Comparison of ENCODE assay signal across 8 mouse cellular contexts in the genomic region with DNA sequence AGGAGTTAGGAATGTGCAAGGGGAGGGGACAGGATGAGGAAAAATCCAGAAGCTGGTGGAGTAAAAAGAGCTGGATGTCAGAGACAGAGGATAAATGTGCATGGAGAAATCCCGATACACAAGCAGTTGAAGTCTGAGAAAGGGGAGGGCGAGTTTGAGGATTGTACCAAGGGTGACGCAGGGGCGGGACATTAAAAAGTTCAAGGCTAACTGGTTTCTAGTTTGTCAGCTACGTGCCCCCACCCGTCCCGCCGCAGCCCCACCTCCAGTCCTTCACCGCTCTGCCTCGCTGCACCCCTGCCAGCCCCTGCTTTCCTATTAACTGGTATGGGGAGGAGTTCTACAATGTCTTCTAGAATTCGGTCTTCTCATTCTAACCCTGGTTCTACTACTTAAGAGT. TPM values are rescaled to one million over a fixed set of nuclear protein-coding genes. Genes with fewer than 3 reads are reported as not detected.
A peak's percentile ranks its signal among the peaks of the same experiment; 100 is the strongest.
DNase-seq lines count a peak whose midpoint lies in the region; ATAC-seq lines count a peak whose summit lies in the region.

No protein-coding gene starts in this region.

- H3K4me3 ChIP-seq in heart, embryonic 10.5 days = peak overlapping the region; percentile 84
- peak overlapping the region; percentile 91 for H3K4me3 ChIP-seq in heart, embryonic 16.5 days (ENCODE audit: low read length)
- H3K4me3 ChIP-seq in limb, embryonic 12.5 days (replicated peaks) = peak overlapping the region; percentile 73
- H3K4me3 ChIP-seq in midbrain, embryonic 16.5 days (ENCODE audit: low read depth, low read length) = peak overlapping the region; percentile 65

- H3K9me3 ChIP-seq in heart, embryonic 10.5 days = no peaks in the 10 kb centered on the region
- H3K9me3 ChIP-seq in heart, embryonic 16.5 days (replicated peaks; ENCODE audit: control insufficient read depth, low read length) = no peaks in the 10 kb centered on the region
- no peaks in the 10 kb centered on the region for H3K9me3 ChIP-seq in limb, embryonic 12.5 days
- H3K9me3 ChIP-seq in midbrain, embryonic 16.5 days (replicated peaks; ENCODE audit: control insufficient read depth, low read length, poor library complexity, severe bottlenecking) = no peaks in the 10 kb centered on the region

- peaks cover 43% of the 10 kb centered on the region for H3K36me3 ChIP-seq in heart, embryonic 10.5 days
- peaks cover 32% of the 10 kb centered on the region for H3K36me3 ChIP-seq in heart, embryonic 16.5 days (ENCODE audit: control insufficient read depth, insufficient read depth)
- peaks cover 42% of the 10 kb centered on the region for H3K36me3 ChIP-seq in limb, embryonic 12.5 days
- peaks cover 9% of the 10 kb centered on the region; the same call in 1 of the 2 replicates for H3K36me3 ChIP-seq in midbrain, embryonic 16.5 days (ENCODE audit: control insufficient read depth, insufficient read depth, low read length)

- ATAC-seq in heart, embryonic 16.5 days (replicated peaks; ENCODE audit: extremely low read depth, insufficient read depth, low FRiP score) = peak; percentile 35
- no peak for ATAC-seq in limb, embryonic 12.5 days (ENCODE audit: insufficient number of reproducible peaks, insufficient read depth, low FRiP score, low TSS enrichment, low read depth)
- peak; percentile 31; the same call in 1 of the 2 replicates for ATAC-seq in midbrain, embryonic 16.5 days

- DNase-seq in heart, embryonic 10.5 days (ENCODE audit: low spot score) = no peak
- DNase-seq in heart, adult 9 months (ENCODE audit: low spot score in 2 of 2) = no peak
- peak; percentile 86 for DNase-seq in adrenal gland, postnatal 14 days
- DNase-seq in urinary bladder, postnatal 36 days (ENCODE audit: low spot score in 2 of 2) = peak; percentile 18 to 45
- no peak for DNase-seq in left cerebral cortex, postnatal 14 days (ENCODE audit: low spot score in 2 of 2)

- intact Hi-C loops in left cerebral cortex, postnatal 14 days (cut with DNase I) = no loop called here

- peaks cover 6% of the 10 kb centered on the region for H3K4me1 ChIP-seq in heart, embryonic 10.5 days
- peaks cover 8% of the 10 kb centered on the region; the same call in 1 of the 2 replicates for H3K4me1 ChIP-seq in heart, embryonic 16.5 days (ENCODE audit: control insufficient read depth, insufficient read depth, low read length)
- peaks cover 7% of the 10 kb centered on the region for H3K4me1 ChIP-seq in limb, embryonic 12.5 days (replicated peaks)
- peaks cover 11% of the 10 kb centered on the region for H3K4me1 ChIP-seq in midbrain, embryonic 16.5 days (ENCODE audit: control insufficient read depth, insufficient read depth, low read length)

- H3K27me3 ChIP-seq in heart, embryonic 10.5 days (ENCODE audit: insufficient read depth, poor library complexity, severe bottlenecking) = no peaks in the 10 kb centered on the region
- H3K27me3 ChIP-seq in heart, embryonic 16.5 days (ENCODE audit: control insufficient read depth, insufficient read depth, low read length) = no peaks in the 10 kb centered on the region
- H3K27me3 ChIP-seq in limb, embryonic 12.5 days = no peaks in the 10 kb centered on the region
- H3K27me3 ChIP-seq in midbrain, embryonic 16.5 days (ENCODE audit: control insufficient read depth, insufficient read depth, low read depth, low read length) = no peaks in the 10 kb centered on the region

- WGBS in heart, embryonic 10.5 days = 1% methylated on average over 11 of the region's 11 CpGs
- 2% methylated on average over 11 of the region's 11 CpGs for WGBS in heart, embryonic 16.5 days
- WGBS in limb, embryonic 12.5 days = 2% methylated on average over 11 of the region's 11 CpGs
- WGBS in midbrain, embryonic 16.5 days = under 1% methylated on average over 11 of the region's 11 CpGs

- H3K4me2 ChIP-seq in heart, embryonic 16.5 days (ENCODE audit: low read depth, low read length) = peak overlapping the region; percentile 69
- H3K4me2 ChIP-seq in limb, embryonic 12.5 days = peak overlapping the region; percentile 96
- H3K4me2 ChIP-seq in midbrain, embryonic 16.5 days (ENCODE audit: low read length) = peak overlapping the region; percentile 98

- peak overlapping the region; percentile 86 for H3K27ac ChIP-seq in heart, embryonic 10.5 days
- H3K27ac ChIP-seq in heart, embryonic 16.5 days (ENCODE audit: low read length) = peak overlapping the region; percentile 92
- H3K27ac ChIP-seq in limb, embryonic 12.5 days = peak overlapping the region; percentile 59; the same call in 1 of the 2 replicates
- H3K27ac ChIP-seq in midbrain, embryonic 16.5 days (ENCODE audit: low read length) = peak overlapping the region; percentile 65

- peak overlapping the region; percentile 89 for H3K9ac ChIP-seq in heart, embryonic 16.5 days (ENCODE audit: low read length)
- peak overlapping the region; percentile 69 for H3K9ac ChIP-seq in limb, embryonic 12.5 days (replicated peaks)
- peak overlapping the region; percentile 80 for H3K9ac ChIP-seq in midbrain, embryonic 16.5 days (ENCODE audit: low read depth, low read length)

RNA-seq across cellular contexts. Expression of a gene that starts 0.4 kb away (rescaled TPM):
- 320 and 328 TPM in 2 replicates for polyA plus RNA-seq in heart, embryonic 10.5 days (2016; fragmentation: Nextera tagmentation; extraction: Ambion mirVana)
- total RNA-seq in adrenal gland, postnatal 14 days (2021) = 332 and 338 TPM in 2 replicates
- 295 and 306 TPM in 2 replicates for polyA plus RNA-seq in heart, embryonic 16.5 days (2015; fragmentation: Nextera tagmentation; extraction: Ambion mirVana)
- 231 TPM in 2 replicates for polyA plus RNA-seq in limb, embryonic 12.5 days (2016; fragmentation: Nextera tagmentation; extraction: Ambion mirVana)
- polyA plus RNA-seq in midbrain, embryonic 16.5 days (2015; fragmentation: Nextera tagmentation; extraction: Ambion mirVana) = 195 and 197 TPM in 2 replicates
- 10 to 100 TPM; 82.5 to 86.3 TPM for total RNA-seq in left cerebral cortex, postnatal 14 days (2021)

RNA-seq across cellular contexts. Expression of a gene that starts 45.3 kb away (rescaled TPM):
- 11.7 and 14.2 TPM in 2 replicates for polyA plus RNA-seq in heart, embryonic 10.5 days (2016; fragmentation: Nextera tagmentation; extraction: Ambion mirVana)
- total RNA-seq in adrenal gland, postnatal 14 days (2021) = 42.9 and 43.6 TPM in 2 replicates
- 13.6 and 14.0 TPM in 2 replicates for polyA plus RNA-seq in heart, embryonic 16.5 days (2015; fragmentation: Nextera tagmentation; extraction: Ambion mirVana)
- polyA plus RNA-seq in limb, embryonic 12.5 days (2016; fragmentation: Nextera tagmentation; extraction: Ambion mirVana) = 24.0 and 24.9 TPM in 2 replicates
- polyA plus RNA-seq in midbrain, embryonic 16.5 days (2015; fragmentation: Nextera tagmentation; extraction: Ambion mirVana) = 21.1 and 26.3 TPM in 2 replicates
- 10 to 100 TPM; 40.3 to 40.6 TPM for total RNA-seq in left cerebral cortex, postnatal 14 days (2021)

RNA-seq across cellular contexts. Expression of a gene that starts 56.2 kb away (rescaled TPM):
- 0.97 and 1.9 TPM in 2 replicates for polyA plus RNA-seq in heart, embryonic 10.5 days (2016; fragmentation: Nextera tagmentation; extraction: Ambion mirVana)
- total RNA-seq in adrenal gland, postnatal 14 days (2021) = 0.82 and 1.2 TPM in 2 replicates
- 0.69 and 0.98 TPM in 2 replicates for polyA plus RNA-seq in heart, embryonic 16.5 days (2015; fragmentation: Nextera tagmentation; extraction: Ambion mirVana)
- 1.9 and 2.5 TPM in 2 replicates for polyA plus RNA-seq in limb, embryonic 12.5 days (2016; fragmentation: Nextera tagmentation; extraction: Ambion mirVana)
- 1.3 and 1.4 TPM in 2 replicates for polyA plus RNA-seq in midbrain, embryonic 16.5 days (2015; fragmentation: Nextera tagmentation; extraction: Ambion mirVana)
- 1 to 10 TPM in 1 of 2 experiments, under 1 TPM in 1; 0.99 to 1.1 TPM for total RNA-seq in left cerebral cortex, postnatal 14 days (2021)

Comparison
In these comparisons a context has a peak if more than half of its experiments do, and no peak if none do; other contexts are left out.
1. DNase-seq: peak in adrenal gland, postnatal 14 days (single experiment) and urinary bladder, postnatal 36 days (2 of 2); none in heart, embryonic 10.5 days (single experiment), heart, adult 9 months (0 of 2) and left cerebral cortex, postnatal 14 days (0 of 2).
2. Peak in every context shown above with its lines, with median percentiles within 50 percentile points of each other: H3K27ac ChIP-seq, H3K4me3 ChIP-seq, H3K4me2 ChIP-seq and H3K9ac ChIP-seq.